Mouse (Mus musculus): ENCODE measurements at regions not wholly inside any gene's neighbourhood (a gene's known extent, or its start where the extent isn't known, plus 50 kb on each side); places are given as distances from the start of the nearest gene placed in this dataset.

DNA sequence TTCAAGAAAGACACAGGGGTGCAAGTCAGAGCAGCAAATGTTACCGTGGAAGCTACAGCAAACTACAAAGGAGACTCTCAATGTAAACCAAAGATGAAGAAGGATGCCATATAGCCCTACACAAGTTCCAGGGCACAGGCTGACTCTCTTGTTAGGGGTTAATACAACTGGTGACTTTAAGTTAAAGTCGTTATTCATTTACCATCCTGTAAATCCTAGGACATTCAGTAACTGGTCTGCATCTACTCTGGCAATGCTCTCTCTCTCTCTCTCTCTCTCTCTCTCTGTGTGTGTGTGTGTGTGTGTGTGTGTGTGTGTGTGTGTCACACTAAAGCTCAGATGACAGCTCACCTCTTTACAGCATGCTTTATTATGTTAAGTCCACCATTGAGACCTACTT, 107.8 kb downstream of the Tent5c start:
- TF ChIP-seq CTCF (conservative IDR thresholded peaks at IDR 0.05; ENCODE audit: low read length) (no peak), POU5F1 (IDR thresholded peaks at IDR 0.05; ENCODE audit: borderline replicate concordance, low read length) (no peak), NANOG (IDR thresholded peaks at IDR 0.05; ENCODE audit: borderline replicate concordance, low read length) (no peak)
